8 mouse cellular contexts compared by ENCODE assay signal in genomic region chr10:13388116-13388922, GRCm38 (mm10).
DNase-seq lines count a peak whose midpoint lies in the region; ATAC-seq and TF ChIP-seq lines count a peak whose summit lies in the region.

No protein-coding gene starts in this region.

- no peaks in the 10 kb centered on the region for H3K27me3 ChIP-seq in forebrain, embryonic 11.5 days (ENCODE audit: control insufficient read depth, insufficient read depth, low read length)
- no peaks in the 10 kb centered on the region for H3K27me3 ChIP-seq in hindbrain, embryonic 10.5 days (ENCODE audit: insufficient read depth, poor library complexity, severe bottlenecking)
- no peaks in the 10 kb centered on the region for H3K27me3 ChIP-seq in limb, embryonic 12.5 days
- H3K27me3 ChIP-seq in midbrain, embryonic 10.5 days (ENCODE audit: low read depth, poor library complexity, severe bottlenecking) = no peaks in the 10 kb centered on the region
- H3K27me3 ChIP-seq in stomach, postnatal 0 days (ENCODE audit: control insufficient read depth, insufficient read depth, low read length) = no peaks in the 10 kb centered on the region

- DNase-seq in right cerebral cortex, adult 2 months (ENCODE audit: low spot score in 2 of 2) = peak; percentile 21 to 36
- no peak for DNase-seq in right cerebral cortex, adult 18-20 months
- peak; percentile 56 for DNase-seq in forebrain, embryonic 11.5 days (ENCODE audit: low spot score)
- DNase-seq in hindbrain, embryonic 10.5 days (ENCODE audit: low spot score) = peak; percentile 24
- peak; percentile 22 for DNase-seq in midbrain, embryonic 10.5 days (ENCODE audit: low spot score)
- DNase-seq in stomach, postnatal 0 days (ENCODE audit: low spot score) = peak; percentile 58
- no peak for DNase-seq in spleen, adult 12 weeks (ENCODE audit: low spot score)

- H3K27ac ChIP-seq in forebrain, embryonic 11.5 days (ENCODE audit: low read depth, low read length) = 0 out of 2 replicates have a peak overlapping the region, but pooled peaks have one; percentile 31
- H3K27ac ChIP-seq in hindbrain, embryonic 10.5 days = peak overlapping the region; percentile 42
- H3K27ac ChIP-seq in limb, embryonic 12.5 days = no peak overlapping the region
- peak overlapping the region; percentile 73 for H3K27ac ChIP-seq in midbrain, embryonic 10.5 days (replicated peaks)
- H3K27ac ChIP-seq in stomach, postnatal 0 days (replicated peaks) = peak overlapping the region; percentile 83

- no peaks in the 10 kb centered on the region; the same call in 1 of the 2 replicates for H3K36me3 ChIP-seq in forebrain, embryonic 11.5 days (ENCODE audit: control insufficient read depth, insufficient read depth, low read length)
- H3K36me3 ChIP-seq in hindbrain, embryonic 10.5 days = no peaks in the 10 kb centered on the region
- H3K36me3 ChIP-seq in limb, embryonic 12.5 days = no peaks in the 10 kb centered on the region
- H3K36me3 ChIP-seq in midbrain, embryonic 10.5 days = no peaks in the 10 kb centered on the region
- no peaks in the 10 kb centered on the region for H3K36me3 ChIP-seq in stomach, postnatal 0 days (ENCODE audit: control insufficient read depth, insufficient read depth, low read length)

- no peaks in the 10 kb centered on the region for H3K9me3 ChIP-seq in forebrain, embryonic 11.5 days (ENCODE audit: control insufficient read depth, low read length)
- H3K9me3 ChIP-seq in hindbrain, embryonic 10.5 days = no peaks in the 10 kb centered on the region
- no peaks in the 10 kb centered on the region for H3K9me3 ChIP-seq in limb, embryonic 12.5 days
- H3K9me3 ChIP-seq in midbrain, embryonic 10.5 days (replicated peaks) = no peaks in the 10 kb centered on the region
- H3K9me3 ChIP-seq in stomach, postnatal 0 days (ENCODE audit: control insufficient read depth, low read length) = no peaks in the 10 kb centered on the region

- H3K4me2 ChIP-seq in forebrain, embryonic 11.5 days (ENCODE audit: low read depth, low read length, severe bottlenecking) = peak overlapping the region; percentile 29; the same call in 1 of the 2 replicates
- peak overlapping the region; percentile 51 for H3K4me2 ChIP-seq in limb, embryonic 12.5 days
- peak overlapping the region; percentile 52 for H3K4me2 ChIP-seq in stomach, postnatal 0 days (replicated peaks; ENCODE audit: low read depth)

- ATAC-seq in forebrain, embryonic 11.5 days (replicated peaks; ENCODE audit: low FRiP score) = peak; percentile 68
- ATAC-seq in limb, embryonic 12.5 days (ENCODE audit: insufficient number of reproducible peaks, insufficient read depth, low FRiP score, low TSS enrichment, low read depth) = no peak; the same call in 1 of the 2 replicates
- peak; percentile 76; the same call in 1 of the 2 replicates for ATAC-seq in stomach, postnatal 0 days (ENCODE audit: low FRiP score, low TSS enrichment)

- TF ChIP-seq EP300 in stomach, postnatal 0 days (optimal IDR thresholded peaks at IDR 0.05) = no peak

- H3K4me1 ChIP-seq in forebrain, embryonic 11.5 days (replicated peaks; ENCODE audit: control insufficient read depth, insufficient read depth, low read length) = peaks cover 4% of the 10 kb centered on the region; the same call in 1 of the 2 replicates
- peaks cover 13% of the 10 kb centered on the region for H3K4me1 ChIP-seq in hindbrain, embryonic 10.5 days (replicated peaks)
- peaks cover 17% of the 10 kb centered on the region for H3K4me1 ChIP-seq in limb, embryonic 12.5 days (replicated peaks)
- H3K4me1 ChIP-seq in midbrain, embryonic 10.5 days = peaks cover 8% of the 10 kb centered on the region
- H3K4me1 ChIP-seq in stomach, postnatal 0 days (replicated peaks; ENCODE audit: control insufficient read depth, insufficient read depth) = peaks cover 3% of the 10 kb centered on the region; the same call in 1 of the 2 replicates

- peak; percentile 16; the same call in 1 of the 2 replicates for TF ChIP-seq CTCF in stomach, postnatal 0 days (IDR thresholded peaks at IDR 0.05; ENCODE audit: low read depth)

- WGBS in forebrain, embryonic 11.5 days = 31% methylated on average over 11 of the region's 11 CpGs
- WGBS in hindbrain, embryonic 10.5 days = 49% methylated on average over 11 of the region's 11 CpGs
- 5% methylated on average over 11 of the region's 11 CpGs for WGBS in limb, embryonic 12.5 days
- 40% methylated on average over 11 of the region's 11 CpGs for WGBS in midbrain, embryonic 10.5 days
- WGBS in stomach, postnatal 0 days = 4% methylated on average over 11 of the region's 11 CpGs

- H3K9ac ChIP-seq in forebrain, embryonic 11.5 days (ENCODE audit: low read length) = 0 out of 2 replicates have a peak overlapping the region, but pooled peaks have one; percentile 27
- H3K9ac ChIP-seq in limb, embryonic 12.5 days (replicated peaks) = peak overlapping the region; percentile 5
- peak overlapping the region; percentile 32 for H3K9ac ChIP-seq in stomach, postnatal 0 days (ENCODE audit: low read length)

- no peak overlapping the region for H3K4me3 ChIP-seq in forebrain, embryonic 11.5 days (ENCODE audit: low read depth, low read length)
- peak overlapping the region; percentile 23; the same call in 1 of the 2 replicates for H3K4me3 ChIP-seq in hindbrain, embryonic 10.5 days
- H3K4me3 ChIP-seq in limb, embryonic 12.5 days (replicated peaks) = peak overlapping the region; percentile 26
- no peak overlapping the region for H3K4me3 ChIP-seq in midbrain, embryonic 10.5 days
- H3K4me3 ChIP-seq in stomach, postnatal 0 days (ENCODE audit: low read depth, low read length) = peak overlapping the region; percentile 27

Comparison
In these comparisons a context has a peak if more than half of its experiments do, and no peak if none do; other contexts are left out.
1. DNase-seq: peak in right cerebral cortex, adult 2 months (2 of 2), forebrain, embryonic 11.5 days (single experiment), hindbrain, embryonic 10.5 days (single experiment), midbrain, embryonic 10.5 days (single experiment) and stomach, postnatal 0 days (single experiment); none in right cerebral cortex, adult 18-20 months (single experiment) and spleen, adult 12 weeks (single experiment).
2. H3K4me3 ChIP-seq: peak in hindbrain, embryonic 10.5 days (single experiment), limb, embryonic 12.5 days (single experiment) and stomach, postnatal 0 days (single experiment); none in forebrain, embryonic 11.5 days (single experiment) and midbrain, embryonic 10.5 days (single experiment).
3. Peak in every context shown above with its lines, with median percentiles within 50 percentile points of each other: H3K4me2 ChIP-seq and H3K9ac ChIP-seq.